In genomic region chr8:70764026-70764425, GRCm38 (mm10) we compare ENCODE assay signal across 13 mouse cellular contexts. TPM values are rescaled to one million over a fixed set of nuclear protein-coding genes. Genes with fewer than 3 reads are reported as not detected.
DNase-seq lines count a peak whose midpoint lies in the region; ATAC-seq and TF ChIP-seq lines count a peak whose summit lies in the region.
"Had no signal": no experiment of that assay in that cellular context is flagged by ENCODE, and none has a peak within 500 bp of the region (broad histone marks: within the 10 kb centered on the region; RNA-seq: fewer than 3 reads in every experiment).

No protein-coding gene starts in this region.

- no peak overlapping the region for H3K4me3 ChIP-seq in limb, embryonic 13.5 days
- no peak overlapping the region for H3K4me3 ChIP-seq in limb, embryonic 10.5 days
- H3K4me3 ChIP-seq in erythroblast, embryonic 14.5 days (replicated peaks), result peak overlapping the region; percentile 52
- peak overlapping the region; percentile 0 to 3; a peak in 3 of 4 replicates for H3K4me3 ChIP-seq in liver, embryonic 14.5 days (ENCODE audit: insufficient read depth in 1 of 2, low read depth in 2 of 2, low read length in 2 of 2)
- H3K4me3 ChIP-seq: limb, embryonic 15.5 days; megakaryocyte, embryonic 14.5 days had no signal

- no peak overlapping the region for H3K4me2 ChIP-seq in limb, embryonic 13.5 days (replicated peaks)
- H3K4me2 ChIP-seq in liver, embryonic 14.5 days (ENCODE audit: low read depth), result peak overlapping the region; percentile 99
- H3K4me2 ChIP-seq: limb, embryonic 15.5 days had no signal

- H3K27ac ChIP-seq in limb, embryonic 13.5 days, result no peak overlapping the region
- H3K27ac ChIP-seq in limb, embryonic 10.5 days, result no peak overlapping the region
- peak overlapping the region; percentile 85 for H3K27ac ChIP-seq in liver, embryonic 14.5 days

- no peak for DNase-seq in limb, embryonic 10.5 days (ENCODE audit: low spot score)
- peak; percentile 83 to 94 (median 85) for DNase-seq in liver, embryonic 14.5 days (ENCODE audit: low read depth in 3 of 3, low spot score in 3 of 3)
- peak; percentile 83 for DNase-seq in yolk sac, embryonic 10.5 days (ENCODE audit: low spot score)
- no peak for DNase-seq in gastrocnemius, adult 18-20 months (ENCODE audit: low spot score)
- DNase-seq in cerebellum, postnatal 10 days, result no peak
- DNase-seq: right cerebral cortex, postnatal 25 days had no signal

- H3K4me1 ChIP-seq in limb, embryonic 13.5 days, result peaks cover 38% of the 10 kb centered on the region
- H3K4me1 ChIP-seq in limb, embryonic 10.5 days, result peaks cover 46% of the 10 kb centered on the region
- peaks cover 95% of the 10 kb centered on the region for H3K4me1 ChIP-seq in erythroblast, embryonic 14.5 days (ENCODE audit: control insufficient read depth)
- H3K4me1 ChIP-seq in liver, embryonic 14.5 days (replicated peaks; ENCODE audit: control insufficient read depth in 2 of 2, insufficient read depth in 2 of 2, low read length in 1 of 2), result peaks cover 65 to 66% of the 10 kb centered on the region in 2 experiments

- ATAC-seq in limb, embryonic 13.5 days (ENCODE audit: low FRiP score, low read depth), result no peak
- ATAC-seq in liver, embryonic 14.5 days (ENCODE audit: insufficient read depth), result peak; percentile 49
- ATAC-seq in cerebellum, adult (ENCODE audit: insufficient number of reproducible peaks, low FRiP score, low TSS enrichment), result no peak
- ATAC-seq: inflammation-experienced regulatory T-cells, adult 6 months had no signal

- H3K27me3 ChIP-seq in limb, embryonic 13.5 days, result no peaks in the 10 kb centered on the region
- no peaks in the 10 kb centered on the region for H3K27me3 ChIP-seq in limb, embryonic 10.5 days (ENCODE audit: low read depth, poor library complexity, severe bottlenecking)
- no peaks in the 10 kb centered on the region for H3K27me3 ChIP-seq in erythroblast, embryonic 14.5 days (ENCODE audit: control insufficient read depth)
- H3K27me3 ChIP-seq in liver, embryonic 14.5 days (ENCODE audit: control insufficient read depth, insufficient read depth, low read length), result no peaks in the 10 kb centered on the region
- H3K27me3 ChIP-seq: limb, embryonic 15.5 days; megakaryocyte, embryonic 14.5 days had no signal

- peaks cover 22% of the 10 kb centered on the region for H3K36me3 ChIP-seq in limb, embryonic 13.5 days
- peaks cover 21% of the 10 kb centered on the region for H3K36me3 ChIP-seq in limb, embryonic 10.5 days
- peaks cover 39% of the 10 kb centered on the region for H3K36me3 ChIP-seq in erythroblast, embryonic 14.5 days (ENCODE audit: control insufficient read depth)
- H3K36me3 ChIP-seq in liver, embryonic 14.5 days (replicated peaks; ENCODE audit: control insufficient read depth, insufficient read depth, low read depth), result no peaks in the 10 kb centered on the region; the same call in 1 of the 2 replicates

- no peaks in the 10 kb centered on the region for H3K9me3 ChIP-seq in limb, embryonic 13.5 days
- H3K9me3 ChIP-seq in limb, embryonic 10.5 days (replicated peaks), result no peaks in the 10 kb centered on the region
- H3K9me3 ChIP-seq in erythroblast, embryonic 14.5 days (ENCODE audit: control insufficient read depth, low read length), result no peaks in the 10 kb centered on the region
- H3K9me3 ChIP-seq in liver, embryonic 14.5 days (ENCODE audit: control insufficient read depth, low read length), result no peaks in the 10 kb centered on the region
- H3K9me3 ChIP-seq: limb, embryonic 15.5 days; megakaryocyte, embryonic 14.5 days had no signal

- H3K9ac ChIP-seq in limb, embryonic 13.5 days, result peak overlapping the region; percentile 14; the same call in 1 of the 2 replicates
- peak overlapping the region; percentile 51 for H3K9ac ChIP-seq in liver, embryonic 14.5 days (replicated peaks)
- H3K9ac ChIP-seq: limb, embryonic 15.5 days had no signal

- WGBS in limb, embryonic 13.5 days, result 88% methylated on average over 8 of the region's 8 CpGs
- 84% methylated on average over 8 of the region's 8 CpGs for WGBS in limb, embryonic 10.5 days
- WGBS in liver, embryonic 14.5 days (ENCODE audit: insufficient replicate concordance), result 10% methylated on average over 8 of the region's 8 CpGs

- no peak for TF ChIP-seq CTCF in liver, embryonic 14.5 days (IDR thresholded peaks at IDR 0.05; ENCODE audit: low read depth)

- peak; percentile 73 for TF ChIP-seq EP300 in liver, embryonic 14.5 days (IDR thresholded peaks at IDR 0.05; ENCODE audit: low read depth)

RNA-seq across cellular contexts. Expression of gene Mpv17l2, which starts 3.3 kb away (rescaled TPM):
- 29.2 and 36.6 TPM in 2 replicates for polyA plus RNA-seq in limb, embryonic 13.5 days (2015; fragmentation: Nextera tagmentation; extraction: Ambion mirVana)
- 25.2 and 29.9 TPM in 2 replicates for polyA plus RNA-seq in limb, embryonic 10.5 days (2016; fragmentation: Nextera tagmentation; extraction: Ambion mirVana)
- 11.4 and 15.6 TPM in 2 replicates for polyA plus RNA-seq in erythroblast, embryonic 14.5 days (2012)
- 25.3 and 28.5 TPM in 2 replicates for polyA plus RNA-seq in liver, embryonic 14.5 days (2012; rRNA removed)
- 39.8 and 41.5 TPM in 2 replicates for polyA plus RNA-seq in liver, embryonic 14.5 days (2014; fragmentation: Nextera tagmentation; extraction: Ambion mirVana)
- 10 to 100 TPM; 19.9 to 20.9 TPM for total RNA-seq in gastrocnemius, adult 18-20 months (2021)

RNA-seq across cellular contexts. Expression of gene Rab3a, which starts 9.5 kb away (rescaled TPM):
- polyA plus RNA-seq in limb, embryonic 13.5 days (2015; fragmentation: Nextera tagmentation; extraction: Ambion mirVana), result 18.0 and 19.6 TPM in 2 replicates
- polyA plus RNA-seq in limb, embryonic 10.5 days (2016; fragmentation: Nextera tagmentation; extraction: Ambion mirVana), result 7.1 and 10.8 TPM in 2 replicates
- polyA plus RNA-seq in erythroblast, embryonic 14.5 days (2012), result 0.30 and 0.59 TPM in 2 replicates
- 2.7 and 3.2 TPM in 2 replicates for polyA plus RNA-seq in liver, embryonic 14.5 days (2012; rRNA removed)
- 1.6 and 2.4 TPM in 2 replicates for polyA plus RNA-seq in liver, embryonic 14.5 days (2014; fragmentation: Nextera tagmentation; extraction: Ambion mirVana)
- 10 to 100 TPM; 32.5 to 36.5 TPM for total RNA-seq in gastrocnemius, adult 18-20 months (2021)

RNA-seq across cellular contexts. Expression of gene Pik3r2, which starts 12.5 kb away (rescaled TPM):
- 78.1 and 81.3 TPM in 2 replicates for polyA plus RNA-seq in limb, embryonic 13.5 days (2015; fragmentation: Nextera tagmentation; extraction: Ambion mirVana)
- polyA plus RNA-seq in limb, embryonic 10.5 days (2016; fragmentation: Nextera tagmentation; extraction: Ambion mirVana), result 92.7 and 100 TPM in 2 replicates
- 3.8 and 4.9 TPM in 2 replicates for polyA plus RNA-seq in erythroblast, embryonic 14.5 days (2012)
- 13.2 and 17.5 TPM in 2 replicates for polyA plus RNA-seq in liver, embryonic 14.5 days (2012; rRNA removed)
- 8.2 and 12.0 TPM in 2 replicates for polyA plus RNA-seq in liver, embryonic 14.5 days (2014; fragmentation: Nextera tagmentation; extraction: Ambion mirVana)
- 10 to 100 TPM; 13.3 to 15.1 TPM for total RNA-seq in gastrocnemius, adult 18-20 months (2021)

RNA-seq across cellular contexts. Expression of gene Pde4c, which starts 40.5 kb away (rescaled TPM):
- polyA plus RNA-seq in limb, embryonic 13.5 days (2015; fragmentation: Nextera tagmentation; extraction: Ambion mirVana), result 0.04 and 0.06 TPM in 2 replicates
- 0.10 and 0.25 TPM in 2 replicates for polyA plus RNA-seq in limb, embryonic 10.5 days (2016; fragmentation: Nextera tagmentation; extraction: Ambion mirVana)
- 0.02 TPM in 1 of 2 replicates, not detected in the other for polyA plus RNA-seq in erythroblast, embryonic 14.5 days (2012)
- 1.6 TPM in 2 replicates for polyA plus RNA-seq in liver, embryonic 14.5 days (2012; rRNA removed)
- 0.34 and 0.74 TPM in 2 replicates for polyA plus RNA-seq in liver, embryonic 14.5 days (2014; fragmentation: Nextera tagmentation; extraction: Ambion mirVana)
- 1 to 10 TPM; 1.3 to 1.6 TPM for total RNA-seq in gastrocnemius, adult 18-20 months (2021)
- total RNA-seq: granulocyte monocyte progenitor cell, adult 5-6 weeks had no signal

RNA-seq across cellular contexts. Expression of gene Mast3, which starts 40.8 kb away (rescaled TPM):
- polyA plus RNA-seq in limb, embryonic 13.5 days (2015; fragmentation: Nextera tagmentation; extraction: Ambion mirVana), result 13.1 and 14.0 TPM in 2 replicates
- 12.7 and 17.1 TPM in 2 replicates for polyA plus RNA-seq in limb, embryonic 10.5 days (2016; fragmentation: Nextera tagmentation; extraction: Ambion mirVana)
- 3.7 and 4.8 TPM in 2 replicates for polyA plus RNA-seq in erythroblast, embryonic 14.5 days (2012)
- polyA plus RNA-seq in liver, embryonic 14.5 days (2012; rRNA removed), result 11.1 and 13.0 TPM in 2 replicates
- polyA plus RNA-seq in liver, embryonic 14.5 days (2014; fragmentation: Nextera tagmentation; extraction: Ambion mirVana), result 5.4 and 6.3 TPM in 2 replicates
- total RNA-seq in gastrocnemius, adult 18-20 months (2021), result 1 to 10 TPM; 2.7 TPM

Comparison
In these comparisons a context has a peak if more than half of its experiments do, and no peak if none do; other contexts are left out.
1. H3K4me3 ChIP-seq: peak in erythroblast, embryonic 14.5 days (single experiment) and liver, embryonic 14.5 days (2 of 2); none in limb, embryonic 13.5 days (single experiment) and limb, embryonic 10.5 days (single experiment).
2. DNase-seq: peak in liver, embryonic 14.5 days (3 of 3) and yolk sac, embryonic 10.5 days (single experiment); none in limb, embryonic 10.5 days (single experiment), gastrocnemius, adult 18-20 months (single experiment) and cerebellum, postnatal 10 days (0 of 2).